Mouse (Mus musculus) liver, embryonic 14.5 days (tissue): ENCODE data around the gene Oscar. TPM values are rescaled to one million over a fixed set of nuclear protein-coding genes. Genes with fewer than 3 reads are reported as not detected.

Experiments
- ATAC-seq: fragments of 200-750 bp; cut with Nextera tagmentation; 2 replicates; pipeline ENCODE4 v1.8.0; 2017; ENCODE audit warnings: moderate number of reproducible peaks, mild to moderate bottlenecking, moderate library complexity; ENCODE audit not compliant: insufficient read depth
- DNase-seq, 3 experiments: peaks; one replicate each; pipeline ENCODE4 v3.0.0-alpha.2; 2012 to 2013; ENCODE audit warnings: low read depth in 3 of 3, low spot score in 3 of 3
- H3K27ac ChIP-seq: fragments of 300-500 bp; sonication (generic); 2 replicates; pipeline ENCODE4 v1.5.1; 2014; ENCODE audit warnings: moderate library complexity, mild to moderate bottlenecking, control low read depth, inconsistent platforms
- H3K27me3 ChIP-seq: fragments of 300-500 bp; sonication (generic); 2 replicates; pipeline ENCODE4 v1.6.1; 2014; ENCODE audit warnings: mild to moderate bottlenecking, low read length, moderate library complexity; ENCODE audit not compliant: control insufficient read depth, insufficient read depth
- H3K36me3 ChIP-seq: fragments of 300-500 bp; sonication (generic); replicated peaks from 2 replicates; pipeline ENCODE4 v1.6.1; 2014; ENCODE audit warnings: low read depth; ENCODE audit not compliant: control insufficient read depth, insufficient read depth
- H3K4me1 ChIP-seq, 2 experiments: fragments of 200-500 bp in 1 of 2; fragments of 300-500 bp in 1 of 2; sonication (generic) in 1 of 2; replicated peaks; 2 replicates each; pipeline ENCODE4 v1.6.1; 2012 to 2014; ENCODE audit warnings: antibody characterized with exemption in 1 of 2, inconsistent platforms in 1 of 2, low read length in 1 of 2; ENCODE audit not compliant: control insufficient read depth in 2 of 2, insufficient read depth in 2 of 2
- H3K4me2 ChIP-seq: fragments of 300-500 bp; sonication (generic); 2 replicates; pipeline ENCODE4 v1.6.1; 2014; ENCODE audit warnings: low read depth, mild to moderate bottlenecking, control low read depth, moderate library complexity
- H3K4me3 ChIP-seq, 2 experiments: fragments of 200-500 bp in 1 of 2; fragments of 300-500 bp in 1 of 2; sonication (generic) in 1 of 2; 2 replicates each; pipeline ENCODE4 v1.5.1; 2012 to 2014; ENCODE audit warnings: low read depth in 2 of 2, low read length in 2 of 2, mild to moderate bottlenecking in 2 of 2, control low read depth in 1 of 2, inconsistent platforms in 1 of 2, moderate library complexity in 1 of 2; ENCODE audit not compliant: insufficient read depth in 1 of 2
- H3K9ac ChIP-seq: fragments of 300-500 bp; sonication (generic); replicated peaks from 2 replicates; pipeline ENCODE4 v1.6.1; 2014; ENCODE audit warnings: mild to moderate bottlenecking, control low read depth, moderate library complexity
- H3K9me3 ChIP-seq: fragments of 300-500 bp; sonication (generic); 2 replicates; pipeline ENCODE4 v1.6.1; 2016; ENCODE audit warnings: low read length, mixed read lengths; ENCODE audit not compliant: control insufficient read depth
- CTCF ChIP-seq: IDR thresholded peaks from 2 replicates; pipeline ENCODE4 v1.5.1; 2016; ENCODE audit warnings: antibody characterized with exemption, low read depth, control low read depth
- EP300 ChIP-seq: IDR thresholded peaks from 2 replicates; pipeline ENCODE4 v1.6.1; 2016; ENCODE audit warnings: antibody characterized with exemption, low read depth
- WGBS: fragments of 180-500 bp; shearing (Covaris S2); extraction: QIAGEN DNeasy Blood & Tissue Kit; methylation state at CpG from one replicate; pipeline ENCODE4 v1.1.7; 2014; ENCODE audit not compliant: insufficient replicate concordance; 5-methylcytosine and 5-hydroxymethylcytosine counted together
- polyA plus RNA-seq, 2 experiments: library from polyadenylated mRNA; depleted of rRNA in 1 of 2; stranded (reverse) in 1 of 2; unstranded in 1 of 2; fragments of >200 nt; fragmentation: Nextera tagmentation in 1 of 2; extraction: Ambion mirVana in 1 of 2; gene quantifications; 2 replicates each; pipeline versions ENCODE4 v1.2.1 to v1.2.3; 2012 to 2014

Gene Oscar
- polyA plus RNA-seq, 2 experiments: 0.03 TPM; not detected in 1

DNA sequence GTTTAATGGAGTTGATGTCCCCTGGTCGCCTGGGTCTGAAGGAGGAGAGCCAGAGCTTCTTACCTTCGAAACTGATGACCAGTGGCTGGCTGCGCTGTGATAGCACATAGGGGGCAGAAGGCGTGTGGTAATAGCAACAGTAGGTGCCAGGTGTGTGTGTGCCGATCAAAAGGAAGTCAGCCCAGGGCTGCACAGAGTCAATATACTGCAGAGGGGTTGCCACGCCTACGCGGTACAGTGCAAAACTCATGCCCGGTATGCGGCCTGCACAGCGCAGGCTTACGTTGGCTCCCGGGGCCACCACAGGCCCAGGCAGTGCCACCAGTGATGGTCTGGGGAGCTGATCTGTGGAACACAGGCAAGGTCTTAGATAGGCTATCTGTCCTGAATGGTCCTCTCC lies 5.0 kb downstream of the Oscar start:
- Histone ChIP-seq H3K4me1 (peaks cover 0 to 1% of the 10 kb centered on the region in 2 experiments; a peak in 1 of 4 replicates), H3K27ac (no peak overlapping the region), H3K27me3 (no peaks in the 10 kb centered on the region), H3K36me3 (no peaks in the 10 kb centered on the region), H3K9ac (no peak overlapping the region), H3K9me3 (no peaks in the 10 kb centered on the region), H3K4me2 (no peak overlapping the region), H3K4me3 (no peak overlapping the region)
- TF ChIP-seq CTCF (no peak), EP300 (no peak)
- WGBS: 74% methylated on average over 13 of the region's 13 CpGs
- DNase-seq (no peak), ATAC-seq (peak; percentile 22; the same call in 1 of the 2 replicates)

DNA sequence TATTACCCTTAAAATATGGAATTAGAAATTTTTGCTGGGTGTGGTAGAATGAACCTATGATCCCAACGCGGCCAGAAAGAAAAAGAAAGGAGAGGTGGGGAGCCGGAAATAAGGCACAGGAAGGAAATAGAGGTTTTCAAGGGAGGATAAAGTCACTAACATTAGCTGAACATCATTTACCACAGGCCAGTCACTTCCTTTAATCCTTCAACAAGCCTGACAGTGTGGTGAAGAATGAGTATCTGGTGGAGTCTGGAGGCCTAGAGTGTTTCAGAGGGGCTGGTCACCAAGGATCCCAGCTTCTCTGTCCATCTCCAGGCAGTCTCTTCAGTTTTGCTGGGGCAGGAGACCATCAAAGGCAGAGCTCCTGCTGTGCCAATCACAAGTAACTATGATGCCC lies 5.5 kb downstream of the Oscar start:
- no peak overlapping the region for H3K4me3 ChIP-seq
- H3K27ac ChIP-seq: no peak overlapping the region
- no peaks in the 10 kb centered on the region for H3K9me3 ChIP-seq
- 0 out of 4 replicates have a peak, but pooled peaks cover 0 to 1% of the 10 kb centered on the region in 2 experiments for H3K4me1 ChIP-seq
- no peaks in the 10 kb centered on the region for H3K36me3 ChIP-seq
- TF ChIP-seq EP300: no peak
- no peak for TF ChIP-seq CTCF
- H3K27me3 ChIP-seq: no peaks in the 10 kb centered on the region
- no peak for ATAC-seq
- 28% methylated on average over 3 of the region's 3 CpGs for WGBS
- no peak overlapping the region for H3K4me2 ChIP-seq
- no peak for DNase-seq
- H3K9ac ChIP-seq: no peak overlapping the region

DNA sequence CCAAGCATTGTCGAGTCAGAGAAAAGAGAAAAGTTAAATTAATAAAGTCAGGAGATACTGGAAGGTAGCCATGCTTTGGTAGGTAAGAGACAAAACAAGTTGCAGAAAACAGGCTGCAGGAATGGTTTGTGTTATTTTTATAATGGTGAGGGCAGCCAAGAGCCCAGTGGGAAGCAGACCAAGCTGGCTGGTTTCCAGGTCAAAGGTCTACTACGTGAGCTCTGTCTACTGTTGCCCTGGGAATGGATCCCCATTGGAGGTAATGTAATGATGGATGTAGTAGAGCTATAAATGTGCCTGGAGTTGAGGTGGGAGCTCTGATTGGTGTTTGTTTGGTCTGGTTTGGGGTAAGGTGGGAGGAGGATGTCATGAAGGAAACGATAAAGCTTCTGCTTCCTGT lies 6.9 kb downstream of the Oscar start:
- ATAC-seq (no peak), DNase-seq (no peak)
- Histone ChIP-seq H3K27ac (no peak overlapping the region), H3K9me3 (no peaks in the 10 kb centered on the region), H3K4me3 (no peak overlapping the region), H3K4me1 (0 out of 4 replicates have a peak, but pooled peaks cover 0 to 1% of the 10 kb centered on the region in 2 experiments), H3K36me3 (no peaks in the 10 kb centered on the region), H3K4me2 (no peak overlapping the region), H3K9ac (no peak overlapping the region), H3K27me3 (no peaks in the 10 kb centered on the region)
- TF ChIP-seq CTCF: no peak
- TF ChIP-seq EP300: no peak
- WGBS: 30% methylated on average over 3 of the region's 3 CpGs

DNA sequence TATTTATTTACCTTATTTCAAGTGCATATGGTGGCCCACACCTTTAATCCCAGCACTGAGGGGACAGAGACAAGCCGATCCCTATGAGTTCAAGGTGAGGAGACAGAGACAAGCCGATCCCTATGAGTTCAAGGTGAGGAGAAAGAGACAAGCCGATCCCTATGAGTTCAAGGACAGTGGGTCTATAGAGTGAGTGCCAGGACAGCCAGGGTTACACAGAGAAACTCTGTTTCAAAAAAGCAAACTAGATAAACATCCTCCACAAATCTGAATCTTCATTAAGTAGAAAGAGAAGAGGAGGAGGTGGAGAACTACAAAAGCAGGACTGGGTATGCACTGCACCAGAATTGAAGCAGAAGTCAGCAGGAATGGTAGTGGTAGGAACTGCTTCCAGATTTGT lies 7.3 kb downstream of the Oscar start:
- Histone ChIP-seq H3K27ac (no peak overlapping the region), H3K27me3 (no peaks in the 10 kb centered on the region), H3K36me3 (no peaks in the 10 kb centered on the region), H3K9me3 (no peaks in the 10 kb centered on the region), H3K4me1 (0 out of 4 replicates have a peak, but pooled peaks cover 0 to 1% of the 10 kb centered on the region in 2 experiments), H3K9ac (no peak overlapping the region), H3K4me2 (no peak overlapping the region), H3K4me3 (no peak overlapping the region)
- TF ChIP-seq CTCF (no peak), EP300 (no peak)
- WGBS: 69% methylated on average over 3 of the region's 3 CpGs
- ATAC-seq (no peak), DNase-seq (no peak)

DNA sequence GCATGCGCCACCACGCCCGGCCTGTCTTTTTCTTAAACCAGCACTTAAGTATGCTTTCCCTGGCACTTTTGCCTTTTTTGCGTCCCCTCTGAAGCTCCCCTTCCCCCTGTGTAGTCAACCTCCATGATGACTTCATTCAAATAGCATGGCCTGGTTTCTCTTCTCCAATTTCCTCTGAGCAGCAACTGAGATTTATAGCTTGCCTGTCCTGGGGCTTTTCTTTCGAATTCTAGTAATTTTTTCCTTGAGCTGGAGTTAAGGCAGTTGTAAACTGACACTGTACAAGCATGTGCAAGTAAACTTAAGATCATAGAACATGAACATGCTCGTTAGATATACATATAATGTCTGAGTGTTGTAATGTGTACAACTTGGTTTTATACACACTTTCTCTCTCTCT lies 8.6 kb downstream of the Oscar start:
- H3K4me3 ChIP-seq: no peak overlapping the region
- H3K4me2 ChIP-seq: no peak overlapping the region
- no peaks in the 10 kb centered on the region for H3K27me3 ChIP-seq
- TF ChIP-seq EP300: no peak
- TF ChIP-seq CTCF: no peak
- H3K9ac ChIP-seq: no peak overlapping the region
- DNase-seq (no peak), ATAC-seq (no peak)
- no peak overlapping the region for H3K27ac ChIP-seq
- WGBS: 67% methylated on average over 6 of the region's 6 CpGs
- no peaks in the 10 kb centered on the region for H3K36me3 ChIP-seq
- H3K4me1 ChIP-seq: 0 out of 4 replicates have a peak, but pooled peaks cover 0 to 1% of the 10 kb centered on the region in 2 experiments
- no peaks in the 10 kb centered on the region for H3K9me3 ChIP-seq

DNA sequence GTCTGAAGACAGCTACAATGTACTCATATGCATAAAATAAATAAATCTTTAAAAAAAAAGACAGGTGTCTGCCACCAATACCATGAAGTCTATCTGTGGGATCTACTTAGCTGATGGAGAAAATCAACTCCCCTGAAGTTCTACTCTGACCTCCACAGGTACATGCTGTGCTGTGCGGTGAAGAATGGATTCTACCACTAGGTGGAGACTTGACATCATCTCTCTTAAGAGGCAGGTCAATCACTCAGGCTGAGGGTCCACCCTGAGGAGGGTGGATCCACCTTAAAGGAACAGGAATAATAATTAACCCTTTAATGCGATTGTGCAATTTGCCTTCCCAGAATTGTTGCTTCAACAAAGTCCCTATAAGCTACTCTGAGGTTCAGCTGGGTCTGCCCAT lies 9.2 kb downstream of the Oscar start:
- 3% methylated on average over 2 of the region's 2 CpGs for WGBS
- DNase-seq: no peak
- Histone ChIP-seq H3K9me3 (no peaks in the 10 kb centered on the region), H3K4me2 (no peak overlapping the region), H3K27me3 (no peaks in the 10 kb centered on the region), H3K4me1 (0 out of 4 replicates have a peak, but pooled peaks cover 0 to 1% of the 10 kb centered on the region in 2 experiments), H3K9ac (no peak overlapping the region), H3K36me3 (no peaks in the 10 kb centered on the region), H3K27ac (no peak overlapping the region), H3K4me3 (no peak overlapping the region)
- TF ChIP-seq CTCF (peak; percentile 52), EP300 (no peak)
- peak; percentile 39; the same call in 1 of the 2 replicates for ATAC-seq
